Mouse (Mus musculus) cerebellum, adult 11-12 months (tissue): ENCODE data around the gene Man2a2.
"Not testable (repeated sequence)": the region's sequence is repeated elsewhere in the genome, so short reads cannot be mapped to it uniquely, and the experiment has no call there.

Source experiments
- DNase-seq: peaks from one replicate; pipeline ENCODE4 v3.0.0; 2022

The Man2a2 gene

GRCm38 (mm10) chr7:80331433-80331832, 39.7 kb downstream of the Man2a2 start:
- DNase-seq, result no peak

GRCm38 (mm10) chr7:80330278-80330677, 40.9 kb downstream of the Man2a2 start:
- peak; percentile 70 for DNase-seq

- peak; percentile 58 for DNase-seq
Measured at GRCm38 (mm10) chr7:80326076-80326475, 45.1 kb downstream of the Man2a2 start.

DNA sequence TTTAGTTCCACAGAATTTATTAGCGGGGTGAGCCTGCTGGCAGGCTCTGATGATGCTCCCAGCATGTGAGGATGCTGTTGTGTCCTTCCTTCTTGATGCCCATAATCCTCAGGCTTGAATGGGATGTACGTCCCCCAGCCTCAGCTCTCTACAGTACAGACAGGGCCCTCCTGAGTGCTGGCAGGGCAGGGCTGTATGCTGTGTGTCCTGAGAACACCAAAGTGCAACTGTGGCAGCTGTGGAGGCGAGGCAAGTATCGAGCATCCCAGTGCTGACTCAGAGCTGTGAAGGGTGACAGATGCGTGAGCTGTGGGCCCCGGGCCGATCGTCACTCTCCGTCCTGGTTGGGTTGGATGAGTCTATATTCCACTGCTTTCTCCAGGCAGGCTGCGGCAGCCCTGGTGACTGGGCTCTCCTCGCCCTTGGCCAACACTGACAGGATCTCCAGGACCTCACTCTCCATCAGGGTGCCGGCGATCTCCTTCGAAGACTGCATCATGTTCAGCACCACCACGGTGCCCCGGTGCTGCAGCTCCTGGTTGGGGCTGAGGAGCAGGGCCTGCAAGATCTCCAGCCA, 45.8 kb downstream of the Man2a2 start:
- peak; percentile 58 for DNase-seq

DNA sequence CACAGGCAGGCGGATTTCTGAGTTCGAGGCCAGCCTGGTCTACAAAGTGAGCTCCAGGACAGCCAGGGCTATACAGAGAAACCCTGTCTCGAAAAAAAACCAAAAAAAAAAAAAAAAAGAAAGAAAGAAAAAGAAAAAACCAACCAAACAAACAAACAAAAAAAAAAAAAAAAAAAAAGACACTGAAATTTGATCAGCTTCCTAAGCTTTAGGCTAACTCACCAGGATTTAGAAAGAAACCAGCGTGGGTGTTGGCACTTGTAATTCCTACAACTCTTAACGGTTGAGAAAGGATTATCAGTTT, 46.4 kb downstream of the Man2a2 start:
- DNase-seq, result not testable (repeated sequence)

DNA sequence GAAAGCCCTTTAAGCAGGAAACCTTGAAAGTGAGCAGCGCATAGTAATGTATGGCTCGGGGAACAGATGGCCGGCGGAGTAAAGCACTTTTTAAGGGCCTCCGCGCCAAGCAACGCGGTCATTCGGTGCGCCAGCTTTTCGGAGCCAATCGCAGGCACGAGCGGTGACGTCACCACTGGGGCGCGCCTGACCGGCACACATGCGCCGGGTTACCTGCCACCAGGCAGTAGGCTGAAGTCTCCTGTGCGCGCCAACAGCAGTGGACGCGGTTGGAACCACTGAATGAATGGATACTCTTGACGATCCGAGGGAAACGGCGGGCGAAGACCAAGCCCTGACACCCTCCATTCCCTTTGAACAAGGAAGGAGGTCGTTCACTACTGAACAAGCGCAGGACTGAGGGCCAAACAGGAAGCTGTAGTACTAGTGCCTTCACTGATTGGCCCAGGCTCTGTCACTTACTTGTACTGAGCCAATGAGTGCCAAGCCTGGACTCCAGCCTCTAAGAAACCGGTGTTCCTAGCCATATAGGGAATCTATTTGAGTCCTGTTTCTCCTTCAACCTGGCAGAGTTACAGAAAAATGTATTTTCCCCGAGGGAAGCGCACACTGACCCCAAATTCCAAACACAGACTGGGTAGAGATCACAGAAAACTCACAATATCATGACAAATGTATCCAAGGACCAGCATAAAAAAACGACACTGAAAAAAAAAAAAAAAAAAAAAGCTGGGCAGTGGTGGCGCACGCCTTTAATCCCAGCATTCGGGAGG, 46.9 kb downstream of the Man2a2 start, which contains the start of gene Rccd1:
Gene Rccd1, minus strand, starts transcription at position 412 of the 773 bp plus-strand sequence.
- DNase-seq, result peak; percentile 95

GRCm38 (mm10) chr7:80323336-80323735, 47.8 kb downstream of the Man2a2 start:
- DNase-seq, result peak; percentile 27

GRCm38 (mm10) chr7:80319846-80320496, 51.2 kb downstream of the Man2a2 start:
- peak; percentile 48 for DNase-seq

DNA sequence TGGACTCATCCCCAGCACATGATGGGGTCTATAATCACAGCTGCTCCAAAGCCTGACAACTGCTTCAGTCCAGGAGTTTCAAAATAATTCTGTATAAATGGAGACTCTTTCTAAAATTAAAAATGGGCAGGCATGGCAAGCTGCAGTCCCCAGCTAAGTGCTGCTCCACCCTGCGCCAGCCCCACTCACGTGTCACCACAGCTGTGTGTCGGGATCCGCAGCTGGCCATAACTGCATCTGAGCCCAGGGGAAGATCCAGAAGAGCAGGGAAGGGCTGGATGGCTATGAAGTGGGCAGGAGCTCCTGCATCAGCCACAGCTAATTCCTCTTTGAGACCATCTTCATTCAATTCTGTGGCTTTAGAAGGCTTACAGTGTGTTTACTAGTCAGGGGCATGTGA, 52.5 kb downstream of the Man2a2 start:
- no peak for DNase-seq

- DNase-seq, result no peak
Measured at GRCm38 (mm10) chr7:80317439-80318115, 53.6 kb downstream of the Man2a2 start.

- DNase-seq, result no peak
Measured at GRCm38 (mm10) chr7:80315733-80316132, 55.4 kb downstream of the Man2a2 start.

- no peak for DNase-seq
Measured at GRCm38 (mm10) chr7:80310771-80311170, 60.4 kb downstream of the Man2a2 start.

- DNase-seq, result no peak
Measured at GRCm38 (mm10) chr7:80307766-80308165, 63.4 kb downstream of the Man2a2 start.

DNA sequence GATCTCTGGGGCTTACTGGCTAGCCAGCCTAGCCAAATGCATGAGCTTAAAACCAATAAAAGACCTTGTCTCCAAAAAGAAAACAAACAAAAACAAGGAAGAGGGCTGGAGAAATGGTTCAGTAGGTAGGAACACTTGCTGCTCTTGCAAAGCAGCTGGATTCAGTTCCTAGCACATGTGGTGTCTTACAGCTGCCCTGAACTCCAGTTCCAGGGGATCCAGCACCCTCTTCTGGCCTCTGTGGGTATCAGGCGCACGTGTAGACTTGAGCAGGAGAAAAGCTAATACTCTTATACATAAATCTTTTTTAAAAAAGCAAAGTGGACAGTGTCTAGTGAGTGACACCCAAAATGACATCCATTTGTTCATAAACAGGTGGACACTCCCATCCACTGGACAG, 69.7 kb downstream of the Man2a2 start:
- DNase-seq, result no peak

- DNase-seq, result no peak
Measured at GRCm38 (mm10) chr7:80299568-80299967, 71.6 kb downstream of the Man2a2 start.
